Mouse (Mus musculus) forebrain, embryonic 14.5 days (tissue): ENCODE measurements around the gene Dgke. TPM values are rescaled to one million over a fixed set of nuclear protein-coding genes. Genes with fewer than 3 reads are reported as not detected.

Experiments used
- ATAC-seq: fragments of 200-750 bp; cut with Nextera tagmentation; 2 replicates; pipeline ENCODE4 v1.8.0; 2017; ENCODE audit warnings: mild to moderate bottlenecking, moderate library complexity
- DNase-seq: peaks from one replicate; pipeline ENCODE4 v3.0.0-alpha.2; 2015; ENCODE audit warnings: low spot score
- H3K27ac ChIP-seq: fragments of 300-500 bp; sonication (generic); 2 replicates; pipeline ENCODE4 v1.5.1; 2014; ENCODE audit warnings: low read depth, mild to moderate bottlenecking, control low read depth, low read length, moderate library complexity
- H3K27me3 ChIP-seq: fragments of 300-500 bp; sonication (generic); replicated peaks from 2 replicates; pipeline ENCODE4 v1.6.1; 2014; ENCODE audit warnings: low read length, control low read depth, mixed read lengths; ENCODE audit not compliant: control insufficient read depth, insufficient read depth
- H3K36me3 ChIP-seq: fragments of 300-500 bp; sonication (generic); 2 replicates; pipeline ENCODE4 v1.6.1; 2014; ENCODE audit warnings: low read length, control low read depth; ENCODE audit not compliant: control insufficient read depth, insufficient read depth
- H3K4me1 ChIP-seq: fragments of 300-500 bp; sonication (generic); 2 replicates; pipeline ENCODE4 v1.6.1; 2014; ENCODE audit warnings: antibody characterized with exemption, low read length, control low read depth; ENCODE audit not compliant: control insufficient read depth, insufficient read depth
- H3K4me2 ChIP-seq: fragments of 300-500 bp; sonication (generic); 2 replicates; pipeline ENCODE4 v1.6.1; 2014; ENCODE audit warnings: mild to moderate bottlenecking, control low read depth, low read length
- H3K4me3 ChIP-seq: fragments of 300-500 bp; sonication (generic); 2 replicates; pipeline ENCODE4 v1.5.1; 2014; ENCODE audit warnings: low read depth, low read length, control low read depth
- H3K9ac ChIP-seq: fragments of 300-500 bp; sonication (generic); 2 replicates; pipeline ENCODE4 v1.6.1; 2014; ENCODE audit warnings: mild to moderate bottlenecking, low read length, control low read depth, moderate library complexity
- H3K9me3 ChIP-seq: fragments of 300-500 bp; sonication (generic); replicated peaks from 2 replicates; pipeline ENCODE4 v1.6.1; 2016; ENCODE audit warnings: low read length, control low read depth, mixed read lengths; ENCODE audit not compliant: control insufficient read depth
- WGBS: fragments of 180-500 bp; shearing (Covaris S2); extraction: QIAGEN DNeasy Blood & Tissue Kit; methylation state at CpG from one replicate; pipeline ENCODE4 v1.1.7; 2014; 5-methylcytosine and 5-hydroxymethylcytosine counted together
- polyA plus RNA-seq: library from polyadenylated mRNA; unstranded; fragments of >200 nt; fragmentation: Nextera tagmentation; extraction: Ambion mirVana; gene quantifications from 2 replicates; pipeline ENCODE4 v1.2.1, GENCODE M21; 2014

Gene Dgke
- polyA plus RNA-seq, 1 experiment from 2014 or later: 9.9 TPM

DNA sequence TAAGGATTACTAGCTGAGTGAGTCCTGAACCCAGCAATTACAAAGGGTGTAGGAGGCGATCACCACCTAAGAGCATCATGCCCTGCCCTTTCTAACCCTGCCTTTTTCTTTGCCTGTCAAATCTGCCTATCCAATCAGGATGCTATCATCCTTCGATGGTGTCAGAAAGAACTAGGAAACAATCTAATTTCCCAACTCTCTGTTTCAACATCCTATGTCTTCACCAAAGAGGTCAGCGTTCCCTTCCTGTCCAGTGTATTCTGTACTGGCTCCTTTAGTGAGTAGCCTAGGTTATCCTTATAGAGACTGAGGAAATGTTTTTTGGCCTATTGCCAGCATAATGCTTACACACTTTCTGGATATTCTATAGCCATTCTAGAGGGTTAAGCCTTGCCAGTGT is 31.1 kb downstream of the Dgke start:
- ATAC-seq (no peak), DNase-seq (no peak)
- Histone ChIP-seq H3K9ac (no peak overlapping the region), H3K4me2 (no peak overlapping the region), H3K4me3 (no peak overlapping the region), H3K27ac (no peak overlapping the region), H3K9me3 (no peaks in the 10 kb centered on the region), H3K27me3 (no peaks in the 10 kb centered on the region), H3K36me3 (peaks cover 29% of the 10 kb centered on the region), H3K4me1 (no peaks in the 10 kb centered on the region)
- WGBS: 79% methylated on average over 3 of the region's 3 CpGs

DNA sequence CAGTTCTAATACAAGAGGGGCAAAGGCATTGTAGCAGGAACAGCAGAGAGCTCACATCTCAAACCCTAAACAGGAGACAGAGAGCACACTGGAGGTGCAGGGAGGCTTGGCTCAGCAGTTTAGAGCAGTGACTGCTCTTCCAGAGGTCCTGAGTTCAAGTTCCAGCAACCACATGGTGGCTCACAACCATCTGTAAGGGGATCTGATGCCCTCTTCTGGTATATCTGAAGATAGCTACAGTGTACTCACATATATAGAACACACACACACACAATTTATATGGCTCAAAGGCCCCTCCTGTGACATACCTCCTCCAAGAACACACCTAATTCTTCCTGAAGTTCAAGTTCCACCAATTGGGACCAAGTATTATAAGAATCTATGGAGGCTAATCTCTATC is 32.1 kb downstream of the Dgke start:
- Histone ChIP-seq H3K9ac (no peak overlapping the region), H3K27me3 (no peaks in the 10 kb centered on the region), H3K4me2 (no peak overlapping the region), H3K4me3 (no peak overlapping the region), H3K9me3 (no peaks in the 10 kb centered on the region), H3K4me1 (no peaks in the 10 kb centered on the region), H3K27ac (no peak overlapping the region), H3K36me3 (peaks cover 19% of the 10 kb centered on the region)
- no peak for ATAC-seq
- DNase-seq: no peak

DNA sequence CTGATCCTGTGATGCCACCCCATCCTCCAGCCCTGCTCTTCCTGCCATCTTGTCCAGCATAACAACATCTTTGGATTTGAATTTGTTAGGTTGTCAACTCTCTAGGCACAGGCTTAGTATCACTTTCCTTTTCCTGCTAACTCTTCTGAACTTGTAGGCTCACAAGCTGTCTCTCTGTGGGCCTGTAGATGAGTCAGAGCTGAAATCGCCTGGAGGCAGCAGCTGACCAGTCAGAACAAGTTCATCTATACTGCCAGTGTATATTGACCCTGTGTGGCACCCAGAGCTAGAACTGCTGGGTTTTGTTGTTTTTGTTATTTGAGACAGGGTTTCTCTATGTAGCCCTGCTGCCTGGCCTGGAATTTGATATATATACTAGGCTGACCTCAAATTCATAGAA is 35.5 kb downstream of the Dgke start:
- Histone ChIP-seq H3K4me3 (no peak overlapping the region), H3K4me1 (no peaks in the 10 kb centered on the region), H3K9me3 (no peaks in the 10 kb centered on the region), H3K4me2 (no peak overlapping the region), H3K36me3 (no peaks in the 10 kb centered on the region), H3K9ac (no peak overlapping the region), H3K27ac (no peak overlapping the region), H3K27me3 (no peaks in the 10 kb centered on the region)
- no peak for DNase-seq
- ATAC-seq: no peak
- 63% methylated on average over 1 of the region's 1 CpGs for WGBS

DNA sequence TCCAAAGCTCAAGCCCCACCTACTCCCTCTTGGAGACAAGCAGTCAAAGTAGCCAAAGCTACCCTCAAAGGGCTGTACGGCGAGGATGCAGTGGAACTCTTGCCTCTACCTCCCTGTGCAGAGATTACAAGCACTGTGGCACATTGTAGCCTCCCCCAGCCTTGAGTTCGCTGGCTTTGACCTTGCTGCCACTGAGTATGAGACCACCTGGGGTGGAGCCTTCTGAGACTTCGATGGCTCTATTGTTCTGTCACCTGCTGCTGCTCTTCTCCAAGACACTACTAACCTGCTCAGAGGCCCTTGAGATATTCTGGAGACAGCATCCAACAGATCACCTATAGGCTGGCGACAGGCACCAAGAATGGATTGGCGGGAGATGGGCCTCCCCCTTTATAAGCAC is 36.1 kb downstream of the Dgke start:
- no peak for DNase-seq
- Histone ChIP-seq H3K36me3 (no peaks in the 10 kb centered on the region), H3K4me3 (no peak overlapping the region), H3K9me3 (no peaks in the 10 kb centered on the region), H3K9ac (no peak overlapping the region), H3K27me3 (no peaks in the 10 kb centered on the region), H3K4me2 (no peak overlapping the region), H3K4me1 (no peaks in the 10 kb centered on the region), H3K27ac (no peak overlapping the region)
- no peak for ATAC-seq
- WGBS: 78% methylated on average over 6 of the region's 6 CpGs

DNA sequence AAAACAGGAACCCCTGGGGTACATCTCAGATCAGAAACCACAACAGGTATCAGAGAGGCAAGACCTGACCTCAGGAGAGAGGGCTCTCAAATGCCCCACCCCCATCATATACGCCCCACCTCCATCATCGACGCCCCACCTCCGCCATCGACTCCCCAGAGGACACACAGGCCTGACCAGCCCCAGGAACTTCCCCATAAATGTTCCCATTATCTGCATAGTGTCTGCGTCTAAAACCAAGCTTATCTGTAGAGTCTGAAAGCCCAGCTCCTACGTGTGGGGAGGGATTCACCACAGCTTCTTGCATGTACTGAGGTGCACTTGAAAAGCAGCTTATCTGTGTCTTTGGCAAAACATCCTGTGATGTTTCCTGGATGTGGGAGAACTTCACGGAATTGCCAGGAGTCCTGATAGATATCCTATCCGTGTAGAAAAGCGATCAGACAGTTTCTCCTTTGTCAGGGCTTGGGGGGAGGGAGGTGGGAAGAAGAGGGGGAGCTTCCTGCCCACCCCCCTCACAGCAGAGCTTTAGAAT is 37.7 kb downstream of the Dgke start:
- WGBS: 71% methylated on average over 10 of the region's 10 CpGs
- Histone ChIP-seq H3K4me1 (no peaks in the 10 kb centered on the region), H3K4me2 (no peak overlapping the region), H3K9me3 (no peaks in the 10 kb centered on the region), H3K27ac (no peak overlapping the region), H3K4me3 (no peak overlapping the region), H3K27me3 (no peaks in the 10 kb centered on the region), H3K36me3 (no peaks in the 10 kb centered on the region), H3K9ac (no peak overlapping the region)
- no peak for ATAC-seq
- DNase-seq: no peak

DNA sequence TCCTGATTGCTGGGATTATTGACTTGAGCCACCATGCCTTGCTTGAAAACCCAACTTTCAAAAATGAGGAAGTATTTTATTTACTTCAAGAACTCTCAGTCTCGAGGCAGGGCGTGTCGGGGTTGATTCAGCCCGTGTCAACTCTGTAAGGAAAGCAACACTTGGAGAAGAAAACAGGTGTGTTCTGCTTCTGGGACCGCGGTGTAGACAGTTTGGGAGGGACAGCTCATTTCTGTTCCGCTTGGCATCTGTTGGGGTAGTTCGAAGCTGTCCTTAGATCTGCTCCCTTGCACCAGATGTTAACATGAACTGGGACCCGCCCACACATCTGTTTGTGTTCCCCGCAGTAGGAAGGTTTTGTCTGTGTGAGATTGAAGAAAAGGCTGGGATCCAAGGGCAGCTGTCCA is 38.7 kb downstream of the Dgke start:
- ATAC-seq (no peak), DNase-seq (no peak)
- Histone ChIP-seq H3K4me3 (no peak overlapping the region), H3K27me3 (no peaks in the 10 kb centered on the region), H3K27ac (no peak overlapping the region), H3K9me3 (no peaks in the 10 kb centered on the region), H3K4me2 (no peak overlapping the region), H3K36me3 (no peaks in the 10 kb centered on the region), H3K4me1 (no peaks in the 10 kb centered on the region), H3K9ac (no peak overlapping the region)
- WGBS: 93% methylated on average over 10 of the region's 10 CpGs

DNA sequence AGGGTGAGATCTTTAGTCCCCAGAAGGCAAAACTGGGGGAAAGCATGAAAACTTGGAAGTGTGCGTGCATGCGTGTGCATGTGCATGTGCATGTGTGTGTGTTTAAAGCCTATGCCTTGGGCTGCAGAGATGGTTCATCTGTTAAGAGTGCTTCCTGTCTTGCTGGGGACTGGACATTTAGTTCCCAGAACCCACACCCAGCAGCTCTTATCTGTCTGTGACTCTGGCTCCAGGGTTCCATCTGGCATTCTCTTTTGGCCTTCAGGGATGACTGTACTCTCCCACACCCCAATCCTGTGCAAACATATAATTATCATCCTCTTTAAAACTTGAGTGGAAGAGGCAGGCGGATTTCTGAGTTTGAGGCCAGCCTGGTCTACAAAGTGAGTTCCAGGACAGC is 40.5 kb downstream of the Dgke start:
- no peaks in the 10 kb centered on the region for H3K36me3 ChIP-seq
- no peaks in the 10 kb centered on the region for H3K27me3 ChIP-seq
- ATAC-seq (no peak), DNase-seq (no peak)
- H3K27ac ChIP-seq: no peak overlapping the region
- no peak overlapping the region for H3K9ac ChIP-seq
- no peaks in the 10 kb centered on the region for H3K9me3 ChIP-seq
- H3K4me2 ChIP-seq: no peak overlapping the region
- 90% methylated on average over 3 of the region's 3 CpGs for WGBS
- no peaks in the 10 kb centered on the region for H3K4me1 ChIP-seq
- no peak overlapping the region for H3K4me3 ChIP-seq

DNA sequence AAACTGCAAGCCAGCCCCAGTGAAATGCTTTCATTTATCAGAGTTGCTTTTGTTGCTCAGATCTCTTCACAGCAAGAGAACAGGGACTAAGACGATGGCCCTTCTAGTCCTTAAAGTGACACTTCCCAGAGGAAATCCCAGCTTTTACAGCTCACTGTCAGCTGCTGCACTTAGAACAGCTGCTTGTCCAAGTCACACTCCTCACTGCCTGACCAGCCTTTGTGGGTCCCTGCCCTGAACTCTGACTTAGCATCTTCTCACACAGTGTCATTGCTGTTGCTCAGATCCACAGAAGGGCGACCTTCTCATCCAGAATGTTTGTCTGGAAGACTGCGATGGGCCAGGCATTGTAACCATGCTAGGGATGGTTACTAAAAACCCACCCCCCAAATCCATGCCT is 41.0 kb downstream of the Dgke start:
- no peak for DNase-seq
- no peak overlapping the region for H3K27ac ChIP-seq
- no peak for ATAC-seq
- no peak overlapping the region for H3K9ac ChIP-seq
- WGBS: 76% methylated on average over 3 of the region's 3 CpGs
- no peaks in the 10 kb centered on the region for H3K36me3 ChIP-seq
- no peaks in the 10 kb centered on the region for H3K27me3 ChIP-seq
- no peaks in the 10 kb centered on the region for H3K9me3 ChIP-seq
- H3K4me2 ChIP-seq: no peak overlapping the region
- H3K4me3 ChIP-seq: no peak overlapping the region
- H3K4me1 ChIP-seq: no peaks in the 10 kb centered on the region

DNA sequence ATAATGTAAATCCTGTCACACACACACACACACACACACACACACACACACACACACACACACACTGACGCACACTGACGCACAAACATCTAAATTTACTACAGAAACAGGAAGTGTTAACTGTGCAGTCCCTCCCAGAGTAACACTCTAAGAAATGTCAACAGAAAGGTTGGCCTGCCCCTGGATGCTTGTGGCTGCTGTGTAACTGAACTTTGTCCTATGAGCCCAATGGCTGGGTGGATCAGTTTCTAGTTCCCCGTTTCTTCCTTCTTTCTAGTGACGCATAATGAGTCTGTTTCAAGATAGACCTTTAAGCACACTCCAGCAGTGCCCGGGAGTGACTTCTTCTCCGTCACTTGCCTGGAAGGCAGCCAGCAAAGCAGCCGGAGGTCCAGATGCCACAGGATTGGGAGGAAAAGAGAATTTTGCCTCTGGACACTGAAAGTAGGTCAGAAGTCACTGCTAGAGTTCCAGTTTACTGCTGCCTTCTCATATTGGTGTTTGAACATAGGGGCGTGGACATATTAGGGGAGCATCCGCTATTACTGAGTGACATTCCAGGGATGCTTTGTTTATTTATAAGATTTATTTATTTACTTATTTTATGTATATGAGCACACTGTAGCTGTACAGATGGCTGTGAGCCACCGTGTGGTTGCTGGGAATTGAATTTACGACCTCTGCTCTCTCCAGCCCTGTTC is 42.3 kb downstream of the Dgke start:
- ATAC-seq (no peak), DNase-seq (no peak)
- Histone ChIP-seq H3K4me3 (no peak overlapping the region), H3K36me3 (no peaks in the 10 kb centered on the region), H3K4me1 (no peaks in the 10 kb centered on the region), H3K9ac (no peak overlapping the region), H3K4me2 (no peak overlapping the region), H3K27me3 (no peaks in the 10 kb centered on the region), H3K9me3 (no peaks in the 10 kb centered on the region), H3K27ac (no peak overlapping the region)
- WGBS: 77% methylated on average over 11 of the region's 11 CpGs
